Mouse (Mus musculus) testis, adult 2 months (tissue): ENCODE measurements around the gene Aagab. TPM values are rescaled to one million over a fixed set of nuclear protein-coding genes. Genes with fewer than 3 reads are reported as not detected.

Experiments used
- H3K27ac ChIP-seq: fragments of 200-500 bp; 2 replicates; pipeline ENCODE4 v1.5.1; 2012; ENCODE audit warnings: low read depth, low read length; ENCODE audit not compliant: control insufficient read depth, insufficient read depth
- H3K27me3 ChIP-seq: fragments of 200-500 bp; 2 replicates; pipeline ENCODE4 v1.6.1; 2012; ENCODE audit warnings: mild to moderate bottlenecking, low read length, moderate library complexity; ENCODE audit not compliant: control insufficient read depth, insufficient read depth
- H3K36me3 ChIP-seq: fragments of 200-500 bp; 2 replicates; pipeline ENCODE4 v1.6.1; 2012; ENCODE audit warnings: mild to moderate bottlenecking, low read length; ENCODE audit not compliant: control insufficient read depth, insufficient read depth
- H3K4me1 ChIP-seq: fragments of 200-500 bp; 2 replicates; pipeline ENCODE4 v1.6.1; 2012; ENCODE audit warnings: low read length; ENCODE audit not compliant: control insufficient read depth, insufficient read depth
- H3K4me3 ChIP-seq: fragments of 200-500 bp; 2 replicates; pipeline ENCODE4 v1.5.1; 2012; ENCODE audit warnings: low read depth, mild to moderate bottlenecking, low read length, moderate library complexity, mixed read lengths; ENCODE audit not compliant: control insufficient read depth
- CTCF ChIP-seq: fragments of 200-500 bp; IDR thresholded peaks from 2 replicates; pipeline ENCODE4 v1.5.1; 2012; ENCODE audit warnings: low read depth, mild to moderate bottlenecking, inconsistent platforms, low read length, moderate library complexity; ENCODE audit not compliant: control insufficient read depth, insufficient read depth, insufficient replicate concordance
- POLR2A ChIP-seq: fragments of 200-500 bp; IDR thresholded peaks from 2 replicates; pipeline ENCODE4 v1.6.1; 2012; ENCODE audit warnings: low read depth, mild to moderate bottlenecking, inconsistent platforms, low read length, moderate library complexity; ENCODE audit not compliant: control insufficient read depth
- polyA plus RNA-seq: library from polyadenylated mRNA; depleted of rRNA; stranded (reverse); fragments of >200 nt; gene quantifications from 2 replicates; pipeline ENCODE4 v1.2.3, GENCODE M21; 2012

The Aagab gene
- polyA plus RNA-seq, 1 experiment: 12.2 TPM

DNA sequence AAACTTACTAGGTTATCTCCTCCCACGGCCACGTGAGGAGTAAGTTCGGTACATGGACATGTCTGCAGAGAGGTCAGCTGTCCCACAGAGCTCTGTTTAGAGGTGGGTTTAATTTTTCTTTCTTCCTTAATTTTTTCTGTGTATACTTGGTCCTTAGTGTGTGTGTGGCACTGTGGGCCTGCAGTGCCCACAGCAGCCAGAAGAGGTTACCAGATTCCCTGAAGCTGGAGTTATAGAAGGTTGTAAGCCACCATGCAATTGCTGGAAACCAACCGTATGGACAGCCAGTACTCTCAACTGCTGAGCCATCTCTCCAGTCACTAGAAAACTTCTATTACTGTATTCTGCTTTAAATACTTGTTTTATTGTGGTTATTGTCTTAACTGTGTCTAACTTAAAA, 29.6 kb downstream of the Aagab start:
- TF ChIP-seq CTCF (no peak), POLR2A (no peak)
- Histone ChIP-seq H3K27ac (no peak overlapping the region), H3K27me3 (no peaks in the 10 kb centered on the region), H3K4me3 (no peak overlapping the region), H3K36me3 (no peaks in the 10 kb centered on the region; the same call in 1 of the 2 replicates), H3K4me1 (no peaks in the 10 kb centered on the region)

DNA sequence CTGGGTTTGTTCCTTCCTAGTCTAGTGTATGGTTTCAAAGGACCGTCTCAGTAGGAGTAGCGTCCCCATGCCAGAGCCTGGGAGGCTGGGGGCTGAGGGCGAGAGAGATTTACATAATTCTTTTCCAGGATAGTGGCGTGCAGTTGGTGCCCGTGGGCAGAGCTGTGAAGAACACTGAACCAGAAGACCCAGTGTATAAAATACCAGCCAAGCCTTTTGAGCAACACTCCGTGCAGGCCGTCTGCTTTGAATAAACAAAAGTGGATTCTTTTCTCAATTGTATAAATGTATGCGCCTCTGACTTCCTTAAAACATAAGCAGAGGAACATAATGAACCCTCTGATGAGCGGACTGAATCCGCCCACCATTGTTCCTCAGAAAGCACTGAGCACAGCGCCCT, 30.5 kb downstream of the Aagab start:
- no peak overlapping the region for H3K4me3 ChIP-seq
- TF ChIP-seq POLR2A: no peak
- no peaks in the 10 kb centered on the region for H3K4me1 ChIP-seq
- no peaks in the 10 kb centered on the region for H3K27me3 ChIP-seq
- no peak overlapping the region for H3K27ac ChIP-seq
- H3K36me3 ChIP-seq: no peaks in the 10 kb centered on the region; the same call in 1 of the 2 replicates

DNA sequence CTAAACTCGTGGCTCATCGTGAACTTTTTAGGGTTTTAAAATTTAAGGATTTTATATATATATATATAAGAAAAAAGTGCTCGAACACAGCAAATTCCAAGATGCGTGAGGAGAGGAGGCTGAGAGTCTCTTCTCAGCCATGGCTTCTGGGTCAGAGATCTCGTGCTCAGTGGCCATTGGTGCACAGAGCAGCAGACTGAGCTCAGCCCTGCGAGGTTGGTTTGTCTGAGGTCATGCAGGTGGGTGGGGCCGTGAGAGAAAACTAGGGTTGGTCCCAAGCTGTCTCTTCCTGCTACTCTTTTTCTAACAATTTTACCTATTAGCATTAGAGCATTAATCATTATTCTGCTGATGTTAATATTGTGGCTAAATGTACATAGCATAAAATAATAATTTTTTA, 30.9 kb downstream of the Aagab start:
- no peak overlapping the region for H3K4me3 ChIP-seq
- H3K4me1 ChIP-seq: no peaks in the 10 kb centered on the region
- H3K27me3 ChIP-seq: no peaks in the 10 kb centered on the region
- TF ChIP-seq CTCF (no peak), POLR2A (no peak)
- H3K36me3 ChIP-seq: no peaks in the 10 kb centered on the region; the same call in 1 of the 2 replicates
- H3K27ac ChIP-seq: no peak overlapping the region

DNA sequence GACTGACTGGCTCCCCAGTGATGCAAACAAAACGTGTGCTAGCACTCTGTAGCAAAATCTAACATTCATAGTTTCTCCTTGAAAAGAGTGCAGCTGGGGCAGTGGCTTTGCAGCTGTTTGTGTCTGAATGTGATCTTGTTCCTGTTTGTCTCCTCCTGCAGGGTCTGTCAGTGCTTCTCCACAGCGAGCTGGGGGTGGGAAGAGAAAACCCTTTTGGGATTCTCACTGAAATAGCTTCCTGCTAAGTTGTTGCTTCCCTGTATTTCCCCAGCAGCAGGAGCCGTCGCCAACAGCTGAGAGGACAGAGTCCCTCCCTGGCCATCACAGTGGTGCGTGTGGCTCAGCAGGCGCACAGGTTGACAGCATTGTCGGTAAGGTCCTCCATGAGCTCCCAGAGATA, 33.7 kb downstream of the Aagab start:
- H3K27me3 ChIP-seq: no peaks in the 10 kb centered on the region
- H3K36me3 ChIP-seq: peaks cover 4% of the 10 kb centered on the region
- no peak overlapping the region for H3K27ac ChIP-seq
- TF ChIP-seq CTCF (no peak), POLR2A (no peak)
- H3K4me1 ChIP-seq: no peaks in the 10 kb centered on the region
- no peak overlapping the region for H3K4me3 ChIP-seq

DNA sequence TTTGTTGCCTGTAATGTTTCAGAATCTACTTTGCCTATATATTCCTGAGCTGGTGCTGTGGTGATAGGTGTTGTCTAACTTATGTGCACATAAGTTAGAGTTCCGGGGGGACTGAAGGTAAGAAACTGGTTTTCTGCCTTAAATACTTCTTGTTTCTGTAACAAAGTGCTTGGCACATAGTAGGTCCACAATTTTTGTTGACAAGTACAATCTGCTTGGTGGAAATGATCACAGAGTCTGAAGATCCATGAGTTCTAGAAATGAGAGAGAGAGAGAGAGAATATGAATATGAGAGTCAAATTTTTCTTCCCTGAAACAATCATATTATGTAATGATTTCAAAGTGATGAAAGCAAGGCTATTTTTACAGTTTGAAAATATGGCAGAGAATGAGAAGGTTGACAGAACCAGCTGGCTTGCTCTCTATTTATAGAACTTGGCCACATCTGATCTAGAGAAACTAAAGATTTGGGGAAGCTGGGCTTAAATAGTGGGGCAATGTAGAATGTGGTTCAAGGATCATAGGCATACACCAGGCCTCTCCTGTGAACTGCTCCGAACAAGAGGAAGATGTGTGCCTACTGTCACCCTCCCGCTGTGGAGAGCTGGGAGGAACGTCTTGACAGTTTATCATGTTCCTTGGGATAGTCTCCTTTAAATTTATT, 39.7 kb downstream of the Aagab start:
- Histone ChIP-seq H3K27ac (no peak overlapping the region), H3K4me3 (no peak overlapping the region), H3K36me3 (peaks cover 6% of the 10 kb centered on the region), H3K4me1 (no peaks in the 10 kb centered on the region), H3K27me3 (no peaks in the 10 kb centered on the region)
- no peak for TF ChIP-seq CTCF
- no peak for TF ChIP-seq POLR2A

DNA sequence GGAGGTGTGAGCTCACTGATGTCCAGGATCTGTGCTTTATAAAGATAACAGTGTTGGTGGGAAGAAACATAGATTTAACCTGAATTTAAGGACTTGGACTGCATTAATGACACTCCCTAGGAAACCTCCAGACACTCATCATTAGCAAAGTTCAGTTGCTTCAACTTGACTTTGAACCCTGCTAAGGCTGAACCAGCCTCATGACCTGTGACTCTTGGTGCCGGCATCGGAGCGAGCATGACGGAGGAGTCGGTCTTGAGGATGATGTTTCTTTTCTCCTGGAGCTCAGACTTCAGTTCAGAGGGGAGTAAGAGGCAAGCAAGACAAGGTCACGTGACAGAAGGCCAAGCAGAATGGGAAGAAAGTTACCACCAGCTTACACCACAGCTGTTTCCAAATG, 41.6 kb downstream of the Aagab start:
- Histone ChIP-seq H3K27ac (no peak overlapping the region), H3K4me1 (no peaks in the 10 kb centered on the region), H3K36me3 (peaks cover 6% of the 10 kb centered on the region), H3K4me3 (no peak overlapping the region), H3K27me3 (no peaks in the 10 kb centered on the region)
- TF ChIP-seq POLR2A (no peak), CTCF (no peak)

DNA sequence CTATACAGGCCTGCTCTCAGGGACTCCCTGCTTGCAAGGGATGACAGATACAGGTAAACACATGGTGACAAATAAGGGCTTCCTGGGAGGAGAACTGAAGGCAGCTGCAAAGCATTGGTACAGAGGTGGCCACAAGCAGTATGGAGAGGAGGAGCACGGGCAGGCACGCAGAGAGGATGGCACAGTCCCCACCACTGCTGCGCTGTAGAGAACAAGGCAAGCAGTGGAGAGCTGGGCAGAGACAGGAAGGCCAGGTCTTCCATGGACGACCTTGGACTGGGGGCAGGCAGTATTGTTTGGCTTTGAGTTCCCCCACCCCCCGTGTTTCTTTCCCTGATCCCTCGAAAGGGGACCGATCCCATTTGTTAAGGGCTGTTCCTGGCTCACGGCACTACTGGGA, 42.6 kb downstream of the Aagab start:
- TF ChIP-seq POLR2A: no peak
- Histone ChIP-seq H3K4me1 (no peaks in the 10 kb centered on the region), H3K27ac (no peak overlapping the region), H3K36me3 (peaks cover 6% of the 10 kb centered on the region), H3K4me3 (no peak overlapping the region), H3K27me3 (no peaks in the 10 kb centered on the region)

DNA sequence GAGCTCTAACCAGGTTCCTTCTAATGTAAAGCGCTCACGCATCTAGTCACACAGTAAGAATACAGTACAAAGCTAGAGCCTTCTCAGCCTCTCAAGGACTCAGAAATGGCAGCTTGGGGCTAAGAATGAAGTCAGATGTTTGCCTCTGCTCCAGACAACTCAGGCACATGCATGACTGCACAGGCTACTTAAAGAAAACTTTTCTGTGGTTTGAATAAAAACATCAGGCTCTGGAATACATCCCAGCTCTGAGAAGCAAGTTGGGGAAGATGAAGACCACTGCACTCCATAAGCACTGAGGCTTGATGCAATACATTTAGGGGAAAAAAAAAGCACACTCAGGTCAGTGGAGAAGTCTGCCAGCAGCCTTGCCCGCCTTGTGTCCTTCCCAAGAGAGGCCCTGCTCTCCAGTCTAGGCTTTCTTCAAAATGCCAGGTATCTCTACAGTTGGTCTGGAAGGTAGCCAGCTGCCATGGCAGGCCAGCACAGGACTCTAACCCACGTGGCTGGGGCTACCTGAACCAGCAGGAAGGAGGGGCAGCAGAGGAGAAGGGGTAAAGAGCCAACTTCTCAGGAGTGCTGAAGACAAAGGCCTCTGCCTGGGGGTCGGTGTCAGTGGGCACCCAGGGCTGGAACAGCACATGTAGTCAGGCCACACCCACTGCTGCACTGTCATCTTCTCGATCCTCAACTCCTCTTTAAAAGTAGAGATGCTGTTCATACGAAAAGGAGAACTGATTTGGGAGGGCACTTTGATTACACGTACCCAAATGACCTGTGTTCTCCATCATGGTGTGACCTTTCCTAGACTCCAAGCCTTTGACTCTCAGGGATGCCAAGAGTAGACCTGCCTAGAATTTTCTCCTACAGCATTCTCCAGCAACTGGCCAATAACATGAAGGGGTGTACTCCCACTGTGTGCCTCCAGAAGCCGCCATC, 45.4 kb downstream of the Aagab start:
- Histone ChIP-seq H3K27ac (no peak overlapping the region), H3K27me3 (no peaks in the 10 kb centered on the region), H3K4me3 (no peak overlapping the region), H3K36me3 (no peaks in the 10 kb centered on the region), H3K4me1 (no peaks in the 10 kb centered on the region)
- TF ChIP-seq CTCF (no peak), POLR2A (no peak)
